Mouse (Mus musculus) G1E (cell line): ENCODE results near the gene Mvp.

Source experiments
- CTCF ChIP-seq: IDR thresholded peaks from 2 replicates; pipeline ENCODE4 v1.5.1; 2012; ENCODE audit warnings: low read depth, low read length, inconsistent platforms, mixed read lengths
- GATA1 ChIP-seq: IDR thresholded peaks from 2 replicates; pipeline ENCODE4 v1.6.1; 2012; ENCODE audit warnings: borderline replicate concordance, low read length, inconsistent platforms, mixed read lengths
- TAL1 ChIP-seq: conservative IDR thresholded peaks from 2 replicates; pipeline ENCODE4 v1.6.1; 2012; ENCODE audit warnings: low read depth, low read length, inconsistent platforms, mixed read lengths

GRCm38 (mm10) chr7:126999568-126999967 is 14.9 kb downstream of the Mvp start:
- TF ChIP-seq GATA1 (no peak), TAL1 (no peak), CTCF (no peak)
